Mouse (Mus musculus): ENCODE measurements around the gene Sept8. TPM values are rescaled to one million over a fixed set of nuclear protein-coding genes. Genes with fewer than 3 reads are reported as not detected.
"Not testable (repeated sequence)": the region's sequence is repeated elsewhere in the genome, so short reads cannot be mapped to it uniquely, and the experiment has no call there.

Sept8 gene
- polyA plus RNA-seq, 1 experiment from 2014 or later, result 23.1 TPM

GRCm38 (mm10) chr11:53532231-53532620 lies 13.2 kb downstream of the Sept8 start:
- Histone ChIP-seq H3K9me3 (no peaks in the 10 kb centered on the region), H3K4me2 (replicated peaks) (no peak overlapping the region), H3K4me1 (peaks cover 13% of the 10 kb centered on the region), H3K27ac (replicated peaks) (no peak overlapping the region), H3K9ac (replicated peaks) (no peak overlapping the region), H3K36me3 (peaks cover 39% of the 10 kb centered on the region), H3K4me3 (no peak overlapping the region), H3K27me3 (no peaks in the 10 kb centered on the region)
- 90% methylated on average over 1 of the region's 1 CpGs for WGBS
- no peak for ATAC-seq (replicated peaks)

- ATAC-seq (replicated peaks), result no peak
- Histone ChIP-seq H3K27ac (replicated peaks) (no peak overlapping the region), H3K27me3 (no peaks in the 10 kb centered on the region), H3K4me3 (no peak overlapping the region), H3K4me2 (replicated peaks) (no peak overlapping the region), H3K9me3 (no peaks in the 10 kb centered on the region), H3K9ac (replicated peaks) (no peak overlapping the region), H3K4me1 (no peaks in the 10 kb centered on the region), H3K36me3 (peaks cover 40% of the 10 kb centered on the region)
- WGBS, result 74% methylated on average over 15 of the region's 15 CpGs
These were observed 20.0 kb downstream of the Sept8 start for GRCm38 (mm10) chr11:53539002-53539491.

- WGBS, result 90% methylated on average over 3 of the region's 3 CpGs
- ATAC-seq (replicated peaks), result no peak
- no peaks in the 10 kb centered on the region for H3K27me3 ChIP-seq
- H3K4me3 ChIP-seq, result no peak overlapping the region
- no peak overlapping the region for H3K4me2 ChIP-seq (replicated peaks)
- H3K36me3 ChIP-seq, result peaks cover 28% of the 10 kb centered on the region
- H3K27ac ChIP-seq (replicated peaks), result no peak overlapping the region
- H3K9ac ChIP-seq (replicated peaks), result no peak overlapping the region
- H3K4me1 ChIP-seq, result no peaks in the 10 kb centered on the region
- H3K9me3 ChIP-seq, result no peaks in the 10 kb centered on the region
These were observed 21.3 kb downstream of the Sept8 start for GRCm38 (mm10) chr11:53540394-53540793.

GRCm38 (mm10) chr11:53541222-53541621 lies 22.2 kb downstream of the Sept8 start:
- Histone ChIP-seq H3K9ac (replicated peaks) (no peak overlapping the region), H3K36me3 (peaks cover 21% of the 10 kb centered on the region), H3K4me1 (no peaks in the 10 kb centered on the region), H3K4me2 (replicated peaks) (no peak overlapping the region), H3K4me3 (no peak overlapping the region), H3K9me3 (no peaks in the 10 kb centered on the region), H3K27ac (replicated peaks) (no peak overlapping the region), H3K27me3 (no peaks in the 10 kb centered on the region)
- 89% methylated on average over 11 of the region's 11 CpGs for WGBS
- no peak for ATAC-seq (replicated peaks)

GRCm38 (mm10) chr11:53543021-53543420 lies 24.0 kb downstream of the Sept8 start:
- no peak overlapping the region for H3K27ac ChIP-seq (replicated peaks)
- ATAC-seq (replicated peaks), result no peak
- no peak overlapping the region for H3K9ac ChIP-seq (replicated peaks)
- H3K4me2 ChIP-seq (replicated peaks), result no peak overlapping the region
- no peaks in the 10 kb centered on the region for H3K9me3 ChIP-seq
- no peaks in the 10 kb centered on the region for H3K4me1 ChIP-seq
- peaks cover 5% of the 10 kb centered on the region; the same call in 1 of the 2 replicates for H3K36me3 ChIP-seq
- H3K4me3 ChIP-seq, result no peak overlapping the region
- H3K27me3 ChIP-seq, result no peaks in the 10 kb centered on the region
- WGBS, result 84% methylated on average over 7 of the region's 7 CpGs

GRCm38 (mm10) chr11:53546271-53546670 lies 27.2 kb downstream of the Sept8 start:
- WGBS, result 61% methylated on average over 6 of the region's 6 CpGs
- no peak overlapping the region for H3K27ac ChIP-seq (replicated peaks)
- no peaks in the 10 kb centered on the region for H3K4me1 ChIP-seq
- H3K4me3 ChIP-seq, result no peak overlapping the region
- no peak overlapping the region for H3K4me2 ChIP-seq (replicated peaks)
- H3K9me3 ChIP-seq, result no peaks in the 10 kb centered on the region
- H3K36me3 ChIP-seq, result 0 out of 2 replicates have a peak, but pooled peaks cover 2% of the 10 kb centered on the region
- no peak overlapping the region for H3K9ac ChIP-seq (replicated peaks)
- H3K27me3 ChIP-seq, result no peaks in the 10 kb centered on the region
- ATAC-seq (replicated peaks), result no peak

GRCm38 (mm10) chr11:53547566-53547965 lies 28.5 kb downstream of the Sept8 start:
- no peak overlapping the region for H3K4me2 ChIP-seq (replicated peaks)
- H3K9me3 ChIP-seq, result no peaks in the 10 kb centered on the region
- WGBS, result 90% methylated on average over 6 of the region's 6 CpGs
- H3K27ac ChIP-seq (replicated peaks), result no peak overlapping the region
- H3K36me3 ChIP-seq, result no peaks in the 10 kb centered on the region
- H3K4me1 ChIP-seq, result no peaks in the 10 kb centered on the region
- no peak overlapping the region for H3K4me3 ChIP-seq
- no peak for ATAC-seq (replicated peaks)
- H3K27me3 ChIP-seq, result no peaks in the 10 kb centered on the region
- H3K9ac ChIP-seq (replicated peaks), result no peak overlapping the region

- Histone ChIP-seq H3K27ac (replicated peaks) (no peak overlapping the region), H3K9ac (replicated peaks) (no peak overlapping the region), H3K9me3 (no peaks in the 10 kb centered on the region), H3K4me3 (no peak overlapping the region), H3K4me2 (replicated peaks) (no peak overlapping the region), H3K4me1 (no peaks in the 10 kb centered on the region), H3K27me3 (no peaks in the 10 kb centered on the region), H3K36me3 (no peaks in the 10 kb centered on the region)
- 90% methylated on average over 19 of the region's 19 CpGs for WGBS
- no peak for ATAC-seq (replicated peaks)
These were observed 29.1 kb downstream of the Sept8 start for GRCm38 (mm10) chr11:53548036-53548605.

- H3K27me3 ChIP-seq, result no peaks in the 10 kb centered on the region
- H3K4me2 ChIP-seq (replicated peaks), result no peak overlapping the region
- no peaks in the 10 kb centered on the region for H3K36me3 ChIP-seq
- no peak for ATAC-seq (replicated peaks)
- no peak overlapping the region for H3K9ac ChIP-seq (replicated peaks)
- no peak overlapping the region for H3K27ac ChIP-seq (replicated peaks)
- 80% methylated on average over 1 of the region's 1 CpGs for WGBS
- no peaks in the 10 kb centered on the region for H3K9me3 ChIP-seq
- H3K4me3 ChIP-seq, result no peak overlapping the region
- H3K4me1 ChIP-seq, result no peaks in the 10 kb centered on the region
These were observed 31.7 kb downstream of the Sept8 start for GRCm38 (mm10) chr11:53550714-53551113.

GRCm38 (mm10) chr11:53551754-53552153 lies 32.7 kb downstream of the Sept8 start:
- WGBS, result 75% methylated on average over 12 of the region's 12 CpGs

GRCm38 (mm10) chr11:53556529-53556928 lies 37.5 kb downstream of the Sept8 start:
- H3K9ac ChIP-seq (replicated peaks); H3K36me3 ChIP-seq; H3K27me3 ChIP-seq; H3K4me2 ChIP-seq (replicated peaks); ATAC-seq (replicated peaks); H3K4me1 ChIP-seq; H3K9me3 ChIP-seq; H3K4me3 ChIP-seq; H3K27ac ChIP-seq (replicated peaks): not testable (repeated sequence)
- WGBS, result 85% methylated on average over 12 of the region's 20 CpGs

More at GRCm38 (mm10) chr11:53551754-53552153, 32.7 kb downstream of the Sept8 start:
- H3K4me1 ChIP-seq, result no peaks in the 10 kb centered on the region
- H3K27ac ChIP-seq (replicated peaks), result no peak overlapping the region
- no peak overlapping the region for H3K4me2 ChIP-seq (replicated peaks)
- ATAC-seq (replicated peaks), result no peak
- no peak overlapping the region for H3K4me3 ChIP-seq
- no peaks in the 10 kb centered on the region for H3K27me3 ChIP-seq
- no peaks in the 10 kb centered on the region for H3K9me3 ChIP-seq
- H3K9ac ChIP-seq (replicated peaks), result no peak overlapping the region
- no peaks in the 10 kb centered on the region for H3K36me3 ChIP-seq

GRCm38 (mm10) chr11:53557992-53558391 lies 38.9 kb downstream of the Sept8 start:
- H3K36me3 ChIP-seq; H3K4me3 ChIP-seq; H3K27ac ChIP-seq (replicated peaks); H3K4me2 ChIP-seq (replicated peaks); H3K9me3 ChIP-seq; H3K9ac ChIP-seq (replicated peaks); H3K27me3 ChIP-seq; ATAC-seq (replicated peaks); H3K4me1 ChIP-seq: not testable (repeated sequence)
- 97% methylated on average over 1 of the region's 3 CpGs for WGBS

GRCm38 (mm10) chr11:53559980-53560379 lies 40.9 kb downstream of the Sept8 start:
- not testable (repeated sequence) for H3K9me3 ChIP-seq; H3K9ac ChIP-seq (replicated peaks); H3K4me2 ChIP-seq (replicated peaks); H3K36me3 ChIP-seq; ATAC-seq (replicated peaks); H3K4me3 ChIP-seq; H3K27ac ChIP-seq (replicated peaks); H3K27me3 ChIP-seq; H3K4me1 ChIP-seq
- WGBS, result 79% methylated on average over 1 of the region's 3 CpGs

Measured in forebrain, embryonic 15.5 days (tissue).